7 mouse cellular contexts compared by ENCODE assay signal in genomic region chr7:145206056-145206610, GRCm38 (mm10). TPM values are rescaled to one million over a fixed set of nuclear protein-coding genes. Genes with fewer than 3 reads are reported as not detected.
DNase-seq lines count a peak whose midpoint lies in the region; ATAC-seq lines count a peak whose summit lies in the region.

No protein-coding gene starts in this region.

- peak; percentile 93 for ATAC-seq in embryonic facial prominence, embryonic 14.5 days (ENCODE audit: low read depth)
- peak; percentile 88 for ATAC-seq in kidney, embryonic 14.5 days (ENCODE audit: low FRiP score, low TSS enrichment)
- peak; percentile 94 for ATAC-seq in midbrain, embryonic 15.5 days (replicated peaks)

- peak overlapping the region; percentile 88 for H3K27ac ChIP-seq in embryonic facial prominence, embryonic 14.5 days (replicated peaks; ENCODE audit: low read depth, low read length)
- peak overlapping the region; percentile 95 for H3K27ac ChIP-seq in kidney, embryonic 14.5 days (ENCODE audit: low read depth, low read length)
- H3K27ac ChIP-seq in midbrain, embryonic 15.5 days = peak overlapping the region; percentile 84

- H3K4me3 ChIP-seq in embryonic facial prominence, embryonic 14.5 days (ENCODE audit: low read depth, low read length) = peak overlapping the region; percentile 17; the same call in 1 of the 2 replicates
- H3K4me3 ChIP-seq in kidney, embryonic 14.5 days (ENCODE audit: low read length) = peak overlapping the region; percentile 13
- peak overlapping the region; percentile 3; the same call in 1 of the 2 replicates for H3K4me3 ChIP-seq in midbrain, embryonic 15.5 days

- H3K4me1 ChIP-seq in embryonic facial prominence, embryonic 14.5 days (ENCODE audit: control insufficient read depth, insufficient read depth, low read length) = peaks cover 20% of the 10 kb centered on the region
- peaks cover 16% of the 10 kb centered on the region for H3K4me1 ChIP-seq in kidney, embryonic 14.5 days (ENCODE audit: control insufficient read depth, insufficient read depth, low read length)
- peaks cover 18% of the 10 kb centered on the region for H3K4me1 ChIP-seq in midbrain, embryonic 15.5 days

- peaks cover 6% of the 10 kb centered on the region; the same call in 1 of the 2 replicates for H3K9me3 ChIP-seq in embryonic facial prominence, embryonic 14.5 days (ENCODE audit: control insufficient read depth, low read length)
- peaks cover 4% of the 10 kb centered on the region for H3K9me3 ChIP-seq in kidney, embryonic 14.5 days (ENCODE audit: control insufficient read depth, low read length)
- H3K9me3 ChIP-seq in midbrain, embryonic 15.5 days = no peaks in the 10 kb centered on the region

- no peaks in the 10 kb centered on the region for H3K27me3 ChIP-seq in embryonic facial prominence, embryonic 14.5 days (replicated peaks; ENCODE audit: control insufficient read depth, insufficient read depth, low read length)
- no peaks in the 10 kb centered on the region for H3K27me3 ChIP-seq in kidney, embryonic 14.5 days (ENCODE audit: control insufficient read depth, insufficient read depth, low read length)
- no peaks in the 10 kb centered on the region for H3K27me3 ChIP-seq in midbrain, embryonic 15.5 days (replicated peaks)

- H3K4me2 ChIP-seq in embryonic facial prominence, embryonic 14.5 days (ENCODE audit: low read depth, low read length) = peak overlapping the region; percentile 48
- peak overlapping the region; percentile 35 for H3K4me2 ChIP-seq in kidney, embryonic 14.5 days (replicated peaks; ENCODE audit: low read depth, low read length)
- H3K4me2 ChIP-seq in midbrain, embryonic 15.5 days = peak overlapping the region; percentile 36

- no peaks in the 10 kb centered on the region for H3K36me3 ChIP-seq in embryonic facial prominence, embryonic 14.5 days (ENCODE audit: control insufficient read depth, insufficient read depth, low read length)
- H3K36me3 ChIP-seq in kidney, embryonic 14.5 days (ENCODE audit: control insufficient read depth, insufficient read depth, low read length) = no peaks in the 10 kb centered on the region
- no peaks in the 10 kb centered on the region for H3K36me3 ChIP-seq in midbrain, embryonic 15.5 days (replicated peaks)

- peak overlapping the region; percentile 69 for H3K9ac ChIP-seq in embryonic facial prominence, embryonic 14.5 days (ENCODE audit: low read depth, low read length)
- H3K9ac ChIP-seq in kidney, embryonic 14.5 days (ENCODE audit: low read depth, low read length) = peak overlapping the region; percentile 68
- peak overlapping the region; percentile 42 for H3K9ac ChIP-seq in midbrain, embryonic 15.5 days

- DNase-seq in brain, embryonic 18.5 days (ENCODE audit: low read depth, low spot score) = peak; percentile 57
- DNase-seq in embryonic facial prominence, embryonic 14.5 days (ENCODE audit: low spot score) = peak; percentile 92
- DNase-seq in heart, adult 9 months (ENCODE audit: low spot score in 2 of 2) = peak; percentile 75 to 79
- peak; percentile 66 for DNase-seq in liver
- DNase-seq in telencephalon, adult 2 months (ENCODE audit: low read depth, low spot score) = peak; percentile 65

- WGBS in embryonic facial prominence, embryonic 14.5 days = 3% methylated on average over 15 of the region's 34 CpGs
- WGBS in kidney, embryonic 14.5 days = under 1% methylated on average over 33 of the region's 34 CpGs
- 2% methylated on average over 34 of the region's 34 CpGs for WGBS in midbrain, embryonic 15.5 days

RNA-seq across cellular contexts. Expression of gene 1810010D01Rik, which starts 1.8 kb away (rescaled TPM):
- not detected in 2 replicates for polyA plus RNA-seq in embryonic facial prominence, embryonic 14.5 days (2014; fragmentation: Nextera tagmentation; extraction: Ambion mirVana)
- 0.46 TPM in 1 of 2 replicates, not detected in the other for polyA plus RNA-seq in kidney, embryonic 14.5 days (2014; fragmentation: Nextera tagmentation; extraction: Ambion mirVana)
- polyA plus RNA-seq in midbrain, embryonic 15.5 days (2015; fragmentation: Nextera tagmentation; extraction: Ambion mirVana) = not detected in 2 replicates

Comparison
In these comparisons a context has a peak if more than half of its experiments do, and no peak if none do; other contexts are left out.
1. Peak in every context shown above with its lines: DNase-seq, ATAC-seq, H3K4me3 ChIP-seq and H3K27ac ChIP-seq.